Comparison of ENCODE assay signal across 1 mouse cellular context in the genomic region with DNA sequence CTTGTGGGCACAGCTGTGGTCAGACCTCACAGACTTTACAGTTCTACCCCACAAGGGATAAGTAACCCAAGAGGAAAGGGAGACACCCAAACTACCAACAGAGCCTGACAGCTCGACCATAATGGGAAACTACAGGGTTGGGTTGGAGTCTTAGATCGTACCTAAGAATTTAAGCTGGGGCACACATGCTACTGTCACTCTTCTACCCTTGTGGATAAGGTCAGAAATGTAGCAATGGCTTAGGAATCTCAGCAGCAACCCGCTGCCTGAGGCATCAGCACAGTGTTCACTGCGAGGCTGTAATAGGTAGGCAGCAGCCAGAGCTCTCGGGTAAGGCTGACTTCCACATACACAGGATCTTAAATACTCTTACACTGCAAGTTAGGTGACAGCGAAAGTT.
TF ChIP-seq lines count a peak whose summit lies in the region.

No protein-coding gene starts in this region.

TF ChIP-seq in CH12.LX, 34 proteins besides CTCF, POLR2A, EP300 and RAD21 (continued from another document):
- no peak for TF ChIP-seq MYC (IDR thresholded peaks at IDR 0.05; ENCODE audit: low read depth, low read length)
- no peak for TF ChIP-seq MAFK (IDR thresholded peaks at IDR 0.05; ENCODE audit: insufficient replicate concordance, low read length)
- no peak for TF ChIP-seq UBTF (IDR thresholded peaks at IDR 0.05; ENCODE audit: low read depth, low read length)
- TF ChIP-seq JUND (conservative IDR thresholded peaks at IDR 0.05; ENCODE audit: low read depth, low read length), result no peak
- no peak for TF ChIP-seq KAT2A (IDR thresholded peaks at IDR 0.05; ENCODE audit: insufficient replicate concordance, low read length)
- TF ChIP-seq E2F4 (IDR thresholded peaks at IDR 0.05; ENCODE audit: insufficient replicate concordance, low read depth, low read length), result no peak
- TF ChIP-seq ZKSCAN1 (IDR thresholded peaks at IDR 0.05; ENCODE audit: borderline replicate concordance, low read depth, low read length), result no peak
- TF ChIP-seq IRF4 (IDR thresholded peaks at IDR 0.05; ENCODE audit: low read depth, low read length), result no peak
- TF ChIP-seq NELFE (IDR thresholded peaks at IDR 0.05; ENCODE audit: low read depth, low read length), result no peak
- no peak for TF ChIP-seq PAX5 (IDR thresholded peaks at IDR 0.05; ENCODE audit: low read length)
